Mouse (Mus musculus): ENCODE results near the gene Slc12a8. TPM values are rescaled to one million over a fixed set of nuclear protein-coding genes. Genes with fewer than 3 reads are reported as not detected.

The Slc12a8 gene
- total and polyA plus RNA-seq, 2 experiments from 2014 or later = 1.1 to 2.1 TPM

GRCm38 (mm10) chr16:33600216-33600615, 83.1 kb downstream of the Slc12a8 start:
- Histone ChIP-seq H3K27ac (ENCODE audit: low read depth, low read length) (no peak overlapping the region), H3K36me3 (ENCODE audit: insufficient read depth) (no peaks in the 10 kb centered on the region), H3K9me3 (ENCODE audit: low read length) (no peaks in the 10 kb centered on the region), H3K4me1 (ENCODE audit: insufficient read depth) (no peaks in the 10 kb centered on the region), H3K4me2 (ENCODE audit: low read depth) (no peak overlapping the region), H3K4me3 (ENCODE audit: low read depth, low read length) (no peak overlapping the region), H3K27me3 (ENCODE audit: insufficient read depth, low read length) (no peaks in the 10 kb centered on the region), H3K9ac (no peak overlapping the region)
- TF ChIP-seq CTCF (IDR thresholded peaks at IDR 0.05; ENCODE audit: low read depth) = peak; percentile 42
- no peak for ATAC-seq
- WGBS = 42% methylated on average over 5 of the region's 5 CpGs
- no peak for DNase-seq

GRCm38 (mm10) chr16:33601299-33601698, 84.2 kb downstream of the Slc12a8 start:
- Histone ChIP-seq H3K27ac (ENCODE audit: low read depth, low read length) (no peak overlapping the region), H3K4me2 (ENCODE audit: low read depth) (no peak overlapping the region), H3K9me3 (ENCODE audit: low read length) (no peaks in the 10 kb centered on the region), H3K36me3 (ENCODE audit: insufficient read depth) (no peaks in the 10 kb centered on the region), H3K4me3 (ENCODE audit: low read depth, low read length) (no peak overlapping the region), H3K4me1 (ENCODE audit: insufficient read depth) (no peaks in the 10 kb centered on the region), H3K27me3 (ENCODE audit: insufficient read depth, low read length) (no peaks in the 10 kb centered on the region), H3K9ac (no peak overlapping the region)
- 93% methylated on average over 8 of the region's 8 CpGs for WGBS
- DNase-seq (no peak), ATAC-seq (no peak)
- no peak for TF ChIP-seq CTCF (IDR thresholded peaks at IDR 0.05; ENCODE audit: low read depth)

- WGBS = 16% methylated on average over 9 of the region's 9 CpGs
- Histone ChIP-seq H3K27ac (ENCODE audit: low read depth, low read length) (peak overlapping the region; percentile 72), H3K4me2 (ENCODE audit: low read depth) (no peak overlapping the region), H3K9ac (no peak overlapping the region), H3K4me1 (ENCODE audit: insufficient read depth) (0 out of 2 replicates have a peak, but pooled peaks cover 5% of the 10 kb centered on the region), H3K36me3 (ENCODE audit: insufficient read depth) (no peaks in the 10 kb centered on the region), H3K4me3 (ENCODE audit: low read depth, low read length) (no peak overlapping the region), H3K9me3 (ENCODE audit: low read length) (no peaks in the 10 kb centered on the region), H3K27me3 (ENCODE audit: insufficient read depth, low read length) (no peaks in the 10 kb centered on the region)
- DNase-seq = peak; percentile 60
- TF ChIP-seq CTCF (IDR thresholded peaks at IDR 0.05; ENCODE audit: low read depth) = no peak
- peak; percentile 79 for ATAC-seq
Measured at GRCm38 (mm10) chr16:33605647-33606596, 88.8 kb downstream of the Slc12a8 start.

GRCm38 (mm10) chr16:33606691-33607532, 89.8 kb downstream of the Slc12a8 start:
- Histone ChIP-seq H3K4me2 (ENCODE audit: low read depth) (no peak overlapping the region), H3K27ac (ENCODE audit: low read depth, low read length) (peak overlapping the region; percentile 72)
- ATAC-seq = peak; percentile 73

GRCm38 (mm10) chr16:33609554-33609953, 92.4 kb downstream of the Slc12a8 start:
- H3K27me3 ChIP-seq (ENCODE audit: insufficient read depth, low read length) = no peaks in the 10 kb centered on the region
- no peak overlapping the region for H3K4me2 ChIP-seq (ENCODE audit: low read depth)
- 64% methylated on average over 2 of the region's 2 CpGs for WGBS
- TF ChIP-seq CTCF (IDR thresholded peaks at IDR 0.05; ENCODE audit: low read depth) = no peak
- no peak overlapping the region for H3K27ac ChIP-seq (ENCODE audit: low read depth, low read length)
- no peaks in the 10 kb centered on the region for H3K9me3 ChIP-seq (ENCODE audit: low read length)
- H3K9ac ChIP-seq = no peak overlapping the region
- 0 out of 2 replicates have a peak, but pooled peaks cover 5% of the 10 kb centered on the region for H3K4me1 ChIP-seq (ENCODE audit: insufficient read depth)
- ATAC-seq (no peak), DNase-seq (no peak)
- H3K36me3 ChIP-seq (ENCODE audit: insufficient read depth) = no peaks in the 10 kb centered on the region
- H3K4me3 ChIP-seq (ENCODE audit: low read depth, low read length) = no peak overlapping the region

More at GRCm38 (mm10) chr16:33606691-33607532, 89.8 kb downstream of the Slc12a8 start:
- no peaks in the 10 kb centered on the region for H3K9me3 ChIP-seq (ENCODE audit: low read length)
- H3K4me3 ChIP-seq (ENCODE audit: low read depth, low read length) = no peak overlapping the region
- peak; percentile 53 for DNase-seq
- TF ChIP-seq CTCF (IDR thresholded peaks at IDR 0.05; ENCODE audit: low read depth) = no peak
- H3K9ac ChIP-seq = peak overlapping the region; percentile 19; the same call in 1 of the 2 replicates
- H3K27me3 ChIP-seq (ENCODE audit: insufficient read depth, low read length) = no peaks in the 10 kb centered on the region
- 0 out of 2 replicates have a peak, but pooled peaks cover 5% of the 10 kb centered on the region for H3K4me1 ChIP-seq (ENCODE audit: insufficient read depth)
- no peaks in the 10 kb centered on the region for H3K36me3 ChIP-seq (ENCODE audit: insufficient read depth)
- WGBS = 12% methylated on average over 8 of the region's 8 CpGs

- Histone ChIP-seq H3K36me3 (ENCODE audit: insufficient read depth) (no peaks in the 10 kb centered on the region), H3K4me3 (ENCODE audit: low read depth, low read length) (no peak overlapping the region), H3K9ac (no peak overlapping the region), H3K27me3 (ENCODE audit: insufficient read depth, low read length) (no peaks in the 10 kb centered on the region), H3K4me1 (ENCODE audit: insufficient read depth) (0 out of 2 replicates have a peak, but pooled peaks cover 5% of the 10 kb centered on the region), H3K4me2 (ENCODE audit: low read depth) (no peak overlapping the region), H3K27ac (ENCODE audit: low read depth, low read length) (no peak overlapping the region), H3K9me3 (ENCODE audit: low read length) (no peaks in the 10 kb centered on the region)
- no peak for ATAC-seq
- no peak for TF ChIP-seq CTCF (IDR thresholded peaks at IDR 0.05; ENCODE audit: low read depth)
- 77% methylated on average over 7 of the region's 7 CpGs for WGBS
- DNase-seq = no peak
Measured at GRCm38 (mm10) chr16:33610466-33610865, 93.3 kb downstream of the Slc12a8 start.

Measured in forebrain, postnatal 0 days (tissue).